Comparison of ENCODE assay signal across 23 mouse cellular contexts in genomic region chr12:116035346-116035745, GRCm38 (mm10). TPM values are rescaled to one million over a fixed set of nuclear protein-coding genes. Genes with fewer than 3 reads are reported as not detected.
DNase-seq lines count a peak whose midpoint lies in the region.
"Had no signal": no experiment of that assay in that cellular context is flagged by ENCODE, and none has a peak within 500 bp of the region (broad histone marks: within the 10 kb centered on the region; RNA-seq: fewer than 3 reads in every experiment).

No protein-coding gene starts in this region.

- 0 out of 2 replicates have a peak, but pooled peaks cover 5% of the 10 kb centered on the region for H3K9me3 ChIP-seq in heart, embryonic 10.5 days
- H3K9me3 ChIP-seq: embryonic facial prominence, embryonic 15.5 days; forebrain, embryonic 13.5 days; forebrain, embryonic 15.5 days; G1E had no signal

- H3K27ac ChIP-seq in heart, embryonic 10.5 days = no peak overlapping the region
- H3K27ac ChIP-seq: embryonic facial prominence, embryonic 13.5 days; embryonic facial prominence, embryonic 15.5 days; forebrain, embryonic 13.5 days; forebrain, embryonic 15.5 days had no signal

- 57% methylated on average over 5 of the region's 5 CpGs for whole genome bisulfite sequencing in heart, embryonic 10.5 days

- H3K4me3 ChIP-seq in heart, embryonic 10.5 days = no peak overlapping the region
- H3K4me3 ChIP-seq: embryonic facial prominence, embryonic 13.5 days; embryonic facial prominence, embryonic 15.5 days; erythroblast, embryonic 14.5 days; forebrain, embryonic 13.5 days; forebrain, embryonic 15.5 days had no signal

- H3K36me3 ChIP-seq in heart, embryonic 10.5 days = no peaks in the 10 kb centered on the region
- H3K36me3 ChIP-seq: embryonic facial prominence, embryonic 13.5 days; embryonic facial prominence, embryonic 15.5 days; forebrain, embryonic 15.5 days; G1E had no signal

- peak; percentile 54 to 61 for DNase-seq in heart, adult 18-20 months
- no peak for DNase-seq in heart, embryonic 10.5 days (ENCODE audit: low spot score)
- DNase-seq in heart, postnatal 4 days = peak; percentile 20
- no peak for DNase-seq in heart, adult 11 months
- no peak for DNase-seq in kidney, postnatal 4 days
- DNase-seq: adrenal gland, adult 2 months; adrenal gland, postnatal 10 days; adrenal gland, postnatal 25 days; B cell, adult 2 months; cerebellum, adult 11 months; cerebellum, adult 18-20 months; cerebellum, adult 8-10 months; cerebellum, adult 9-11 months; cerebellum, postnatal 14 days; cerebellum, postnatal 36 days; embryo, embryonic 11 days; forebrain, postnatal 0 days had no signal

- no peaks in the 10 kb centered on the region for H3K27me3 ChIP-seq in heart, embryonic 10.5 days (ENCODE audit: insufficient read depth, poor library complexity, severe bottlenecking)
- H3K27me3 ChIP-seq: embryonic facial prominence, embryonic 13.5 days; embryonic facial prominence, embryonic 15.5 days; forebrain, embryonic 13.5 days; forebrain, embryonic 15.5 days had no signal

- no peaks in the 10 kb centered on the region for H3K4me1 ChIP-seq in heart, embryonic 10.5 days
- H3K4me1 ChIP-seq: embryonic facial prominence, embryonic 13.5 days; embryonic facial prominence, embryonic 15.5 days; forebrain, embryonic 13.5 days; forebrain, embryonic 15.5 days had no signal

RNA-seq across cellular contexts. Expression of gene Zfp386, which starts 12.2 kb away (rescaled TPM):
- 10 to 100 TPM; 17.0 to 24.0 TPM for total RNA-seq in heart, adult 18-20 months (2021)
- polyA plus RNA-seq in heart, embryonic 10.5 days (2016; fragmentation: Nextera tagmentation; extraction: Ambion mirVana) = 32.0 and 37.4 TPM in 2 replicates
- 10 to 100 TPM; 26.0 to 30.0 TPM for total RNA-seq in heart, postnatal 4 days (2021)

RNA-seq across cellular contexts. Expression of gene Vipr2, which starts 42.2 kb away (rescaled TPM):
- 1 to 10 TPM in 1 of 2 experiments, under 1 TPM in 1; 0.92 to 1.3 TPM for total RNA-seq in heart, adult 18-20 months (2021)
- polyA plus RNA-seq in heart, embryonic 10.5 days (2016; fragmentation: Nextera tagmentation; extraction: Ambion mirVana) = 0.55 and 1.8 TPM in 2 replicates
- 1 to 10 TPM; 1.9 to 2.4 TPM for total RNA-seq in heart, postnatal 4 days (2021)
- polyA plus RNA-seq: erythroblast, embryonic 14.5 days; G1E had no signal

Comparison
In these comparisons a context has a peak if more than half of its experiments do, and no peak if none do; other contexts are left out.
1. DNase-seq: peak in heart, adult 18-20 months (2 of 2) and heart, postnatal 4 days (single experiment); none in heart, embryonic 10.5 days (single experiment), heart, adult 11 months (single experiment) and kidney, postnatal 4 days (0 of 2).